Mouse (Mus musculus) adrenal gland, postnatal 14 days (tissue): Measurements from ENCODE around the gene Tmem184b. TPM values are rescaled to one million over a fixed set of nuclear protein-coding genes. Genes with fewer than 3 reads are reported as not detected.

Experiments
- DNase-seq: peaks from one replicate; pipeline ENCODE4 v3.0.0; 2021; ENCODE audit warnings: mixed read lengths
- total RNA-seq: library from RNA; stranded (reverse); gene quantifications from 2 replicates; pipeline ENCODE4 v1.2.3, GENCODE M21; 2021

Tmem184b gene
- total RNA-seq, 1 experiment from 2014 or later: 45.2 TPM

DNA sequence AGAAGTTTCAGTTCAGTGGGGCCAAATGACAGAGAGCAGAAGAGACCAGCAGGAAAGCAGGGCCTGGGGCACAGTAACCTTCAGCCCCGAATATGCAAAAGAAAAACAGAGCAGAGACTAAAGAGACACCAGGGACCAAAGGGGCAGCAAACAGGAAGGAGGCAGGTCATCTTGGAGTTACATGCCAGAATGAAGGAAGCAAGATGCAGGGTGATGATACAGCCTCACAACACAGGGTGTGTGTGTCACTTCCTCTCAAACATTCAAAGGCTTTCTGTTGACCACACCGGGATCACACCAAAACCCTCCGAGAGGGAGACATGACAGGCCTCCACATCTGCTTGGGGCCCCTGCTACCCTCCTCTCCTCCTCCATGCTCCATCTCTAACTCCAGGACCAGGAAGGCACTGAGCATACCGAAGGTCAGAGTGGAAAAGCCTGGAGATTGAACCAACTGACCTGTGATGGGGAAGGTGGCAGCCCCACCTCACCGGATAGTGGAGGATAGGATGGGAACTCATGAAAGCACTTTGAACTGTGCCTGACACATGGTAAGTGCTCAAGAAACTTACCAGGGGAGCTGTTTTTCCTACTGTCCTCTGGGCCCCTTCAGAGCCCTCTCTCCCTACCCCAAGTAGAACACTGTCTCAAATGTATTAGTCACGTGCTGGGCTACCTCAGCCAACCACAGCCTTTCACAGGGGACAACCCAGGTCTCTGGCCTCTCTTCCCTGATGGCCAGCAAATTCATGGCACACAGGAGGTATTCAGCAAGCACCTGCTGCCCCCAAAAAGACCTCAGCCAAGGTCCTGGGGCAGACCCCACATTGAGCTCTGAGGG, 3.0 kb downstream of the Tmem184b start:
- DNase-seq: no peak

DNA sequence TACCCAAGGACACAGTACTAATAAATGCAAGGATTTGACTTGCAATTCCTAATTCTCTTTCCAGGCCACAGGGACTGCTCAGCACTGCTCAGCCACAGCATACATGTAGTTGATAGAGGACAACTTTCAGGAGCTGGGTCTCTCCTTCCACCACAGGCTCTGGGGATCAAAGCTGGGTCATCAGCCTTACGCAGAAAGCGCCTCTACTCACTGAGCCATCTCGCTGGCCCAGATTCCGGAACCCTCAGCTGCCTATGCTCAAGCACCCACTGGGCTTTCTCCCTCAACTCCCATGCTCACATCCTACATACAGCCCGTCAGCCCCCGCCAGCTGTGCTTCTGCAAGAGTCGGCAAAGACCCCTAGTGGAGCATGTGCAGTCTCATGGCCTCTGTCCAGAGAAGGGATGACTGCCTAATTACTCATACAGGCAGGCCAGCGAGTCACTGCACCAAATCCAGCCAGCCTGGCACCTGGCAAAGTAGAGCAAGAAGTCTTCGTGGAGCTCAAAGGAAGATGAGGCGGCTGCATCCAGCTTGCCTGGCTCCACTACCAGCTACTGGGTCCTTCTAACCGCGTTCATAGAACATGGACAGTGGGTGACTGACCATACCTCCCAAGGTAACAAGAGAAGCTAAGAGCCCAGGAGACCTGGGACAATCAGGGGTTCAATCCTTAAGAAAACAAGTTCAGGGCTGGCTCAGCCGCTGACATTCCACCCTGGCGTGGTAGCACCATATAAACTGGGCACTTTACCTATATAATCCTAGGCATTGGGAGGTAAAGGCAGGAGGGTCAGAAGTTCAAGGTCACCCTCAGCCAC, 3.9 kb downstream of the Tmem184b start:
- DNase-seq: no peak

- peak; percentile 61 for DNase-seq
Measured at GRCm38 (mm10) chr15:79396736-79397135, 6.6 kb downstream of the Tmem184b start.

- DNase-seq: no peak
Measured at GRCm38 (mm10) chr15:79395281-79395680, 8.1 kb downstream of the Tmem184b start.

DNA sequence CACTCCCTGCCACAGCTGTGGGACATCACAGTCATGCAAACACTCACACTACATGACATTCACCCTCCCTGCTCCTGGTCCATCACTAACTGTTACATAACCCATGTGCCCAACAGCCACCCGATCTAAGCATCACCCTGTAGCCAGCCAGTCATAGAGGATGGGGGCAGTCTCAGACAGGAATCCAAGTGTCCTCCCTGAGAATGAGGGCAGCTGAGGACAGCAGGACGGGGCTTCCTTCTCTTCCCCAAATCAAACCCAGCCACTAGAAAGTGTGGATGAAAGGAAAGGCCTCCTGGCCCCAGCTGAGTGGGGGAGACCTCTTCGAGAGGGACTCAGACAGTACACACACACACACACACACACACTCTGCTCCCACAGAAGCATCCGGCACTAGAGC, 8.5 kb downstream of the Tmem184b start:
- DNase-seq: no peak

DNA sequence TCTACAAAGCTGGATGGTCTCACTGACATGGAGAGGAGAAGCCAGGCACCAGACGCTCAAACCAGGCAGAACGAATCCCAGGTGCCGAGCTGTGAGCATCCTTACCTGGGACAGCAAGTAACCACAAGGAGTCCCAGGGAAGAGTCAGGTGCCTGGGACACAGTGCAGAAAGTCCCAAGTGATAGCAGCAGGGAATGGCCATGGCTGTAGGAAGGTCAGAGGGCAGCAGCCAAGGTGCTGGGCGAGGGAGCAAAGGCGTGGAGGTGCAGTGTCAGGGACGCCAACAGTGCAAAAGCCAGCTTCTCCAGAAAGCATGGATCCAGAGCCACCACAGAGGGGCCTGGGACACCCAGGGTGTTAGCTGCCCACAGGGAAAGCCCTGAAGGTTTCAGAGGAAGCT, 10.3 kb downstream of the Tmem184b start:
- DNase-seq: no peak

- DNase-seq: no peak
Measured at GRCm38 (mm10) chr15:79392527-79392926, 10.8 kb downstream of the Tmem184b start.

- peak; percentile 79 for DNase-seq
Measured at GRCm38 (mm10) chr15:79391447-79392093, 11.8 kb downstream of the Tmem184b start.

DNA sequence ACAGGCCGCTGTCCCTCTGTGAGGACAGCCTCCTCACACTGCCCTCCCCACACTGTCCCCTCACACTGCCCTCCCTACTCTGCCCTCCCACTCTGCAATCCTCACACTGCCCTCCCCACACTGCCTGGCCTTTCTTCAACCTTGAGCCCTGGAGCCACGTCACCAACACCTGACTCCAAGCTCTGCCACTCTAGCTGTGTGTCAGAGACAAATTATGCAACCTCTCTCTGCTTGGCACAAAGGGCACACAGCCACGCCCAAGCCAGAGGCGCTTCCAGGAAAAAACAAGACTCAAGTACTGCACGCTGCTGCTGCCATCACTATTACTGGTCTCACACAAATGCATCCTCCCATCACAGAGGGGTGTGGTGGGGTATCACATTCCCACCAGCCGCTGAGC, 12.9 kb downstream of the Tmem184b start:
- peak; percentile 86 for DNase-seq

DNA sequence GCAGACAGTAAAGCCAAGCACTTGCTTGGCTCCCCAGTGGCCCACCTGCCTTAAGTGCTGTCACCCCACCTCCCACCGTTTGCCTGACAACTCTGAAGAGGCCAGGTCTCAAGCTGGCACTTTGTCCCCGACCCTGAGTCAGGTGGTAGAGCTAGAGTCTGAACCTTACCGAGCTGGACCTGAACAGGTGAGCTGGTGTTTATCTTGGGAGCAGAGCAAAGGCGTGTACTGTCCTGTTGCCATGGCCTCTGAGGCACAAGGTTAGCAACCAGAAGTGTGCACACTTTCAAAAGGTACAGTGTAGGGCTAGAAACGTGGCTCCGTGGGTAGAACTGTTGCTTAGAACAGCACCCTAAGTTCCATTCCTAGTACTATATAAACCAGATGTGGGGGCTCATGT, 15.2 kb downstream of the Tmem184b start:
- DNase-seq: no peak

DNA sequence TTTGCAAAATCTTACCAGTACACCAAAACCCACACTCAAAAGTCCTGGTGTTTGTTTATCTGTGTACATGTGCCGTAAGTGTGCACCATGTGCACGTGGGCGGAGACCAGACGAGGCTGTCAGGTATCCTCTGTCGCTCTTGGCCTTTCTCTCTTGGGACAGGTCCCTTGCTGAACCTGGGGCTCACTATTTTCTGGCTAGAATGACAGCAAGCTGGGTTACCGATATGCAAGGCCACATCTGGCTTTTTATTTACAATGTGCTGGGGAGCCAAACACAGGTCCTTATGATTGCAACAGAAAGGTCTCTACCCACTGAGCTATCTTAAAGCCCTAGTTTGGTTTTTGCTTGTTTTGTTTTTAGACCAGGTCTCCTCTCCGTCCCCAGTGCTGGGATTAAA, 15.8 kb downstream of the Tmem184b start:
- no peak for DNase-seq

GRCm38 (mm10) chr15:79387081-79387480, 16.3 kb downstream of the Tmem184b start:
- DNase-seq: no peak

DNA sequence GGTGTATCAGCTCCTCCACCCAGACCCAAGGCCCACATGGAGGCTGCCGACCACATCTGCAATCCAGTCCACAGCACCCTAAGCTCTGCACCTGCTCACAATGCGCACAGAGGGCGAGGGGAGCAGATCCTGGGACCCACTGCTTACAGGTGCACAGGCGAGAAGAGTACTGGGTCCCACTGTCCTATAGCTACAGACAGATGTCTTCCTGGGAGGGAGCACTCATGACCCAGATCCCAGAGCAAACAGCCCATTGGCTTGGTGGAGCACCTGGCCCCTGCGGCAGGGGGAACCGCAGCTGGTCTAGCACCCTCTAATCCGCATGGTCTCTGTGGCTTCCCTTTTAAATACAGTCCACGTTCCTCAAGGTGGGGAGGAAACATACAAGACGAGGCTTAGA, 21.7 kb downstream of the Tmem184b start:
- DNase-seq: no peak

DNA sequence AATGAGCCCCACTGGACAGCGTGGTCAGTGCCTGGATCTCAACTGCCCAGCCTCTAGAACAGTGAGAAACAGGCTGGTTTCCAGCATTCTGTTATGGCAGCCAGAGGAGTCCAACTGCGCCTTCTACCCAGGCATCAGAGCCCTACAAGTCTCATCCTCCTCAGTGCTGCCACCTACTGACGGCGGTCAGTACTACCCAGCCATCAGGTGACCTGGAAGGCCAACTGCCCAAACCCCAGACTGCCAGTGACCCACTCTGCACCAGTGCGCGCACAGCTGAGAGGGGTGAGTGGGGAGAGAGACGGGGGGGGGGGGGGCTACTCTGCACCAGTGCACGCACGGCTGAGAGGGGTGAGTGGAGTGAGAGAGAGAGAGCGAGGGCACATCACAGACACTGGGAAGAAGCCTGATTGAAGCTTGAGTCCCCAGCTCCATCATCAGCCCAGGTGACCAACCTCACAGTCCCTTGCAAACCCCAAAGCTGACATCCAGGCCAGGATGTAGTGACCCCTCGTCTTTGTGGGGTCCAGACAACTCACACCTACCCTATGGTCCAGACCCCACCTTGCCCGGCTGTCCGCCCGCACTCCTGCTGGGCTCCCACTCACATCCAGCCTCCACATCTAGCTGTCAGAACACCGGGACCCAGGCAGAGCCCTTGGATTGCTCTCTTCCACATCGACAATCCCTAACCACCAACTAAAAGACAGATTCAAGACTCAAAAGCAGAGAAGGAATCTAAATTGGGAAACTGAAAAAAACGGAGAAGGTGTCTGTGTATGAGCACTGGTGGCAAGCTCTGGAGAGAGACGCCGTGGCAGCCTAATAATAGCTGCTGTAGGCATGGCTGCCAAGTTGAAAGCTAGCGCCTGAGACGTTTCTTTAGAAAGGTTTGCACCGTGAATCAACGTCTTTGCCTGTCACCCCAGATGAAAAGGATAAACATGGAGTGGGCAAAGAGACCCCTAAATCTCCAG, 22.6 kb downstream of the Tmem184b start:
- peak; percentile 86 for DNase-seq

- DNase-seq: no peak
Measured at GRCm38 (mm10) chr15:79379658-79380057, 23.7 kb downstream of the Tmem184b start.

DNA sequence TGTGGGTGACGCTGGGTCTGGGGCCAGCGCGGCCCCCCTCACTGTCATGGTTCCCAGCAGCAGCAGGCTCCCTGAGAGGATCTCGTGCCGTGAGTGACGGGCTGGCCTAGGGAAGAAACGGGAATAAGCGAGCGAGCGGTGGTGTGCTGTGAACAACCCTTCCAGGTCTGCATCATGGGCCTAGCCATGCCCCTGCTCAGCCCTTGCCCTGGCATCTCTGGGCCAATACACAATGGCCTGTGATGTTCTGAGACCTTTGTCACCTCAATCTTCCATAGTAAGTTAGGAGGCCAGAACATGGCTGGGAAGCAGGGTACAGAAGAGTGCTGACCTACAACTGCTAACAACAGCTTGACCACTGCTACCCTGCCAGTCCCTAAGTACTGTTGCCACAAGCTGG, 24.8 kb downstream of the Tmem184b start:
- no peak for DNase-seq

DNA sequence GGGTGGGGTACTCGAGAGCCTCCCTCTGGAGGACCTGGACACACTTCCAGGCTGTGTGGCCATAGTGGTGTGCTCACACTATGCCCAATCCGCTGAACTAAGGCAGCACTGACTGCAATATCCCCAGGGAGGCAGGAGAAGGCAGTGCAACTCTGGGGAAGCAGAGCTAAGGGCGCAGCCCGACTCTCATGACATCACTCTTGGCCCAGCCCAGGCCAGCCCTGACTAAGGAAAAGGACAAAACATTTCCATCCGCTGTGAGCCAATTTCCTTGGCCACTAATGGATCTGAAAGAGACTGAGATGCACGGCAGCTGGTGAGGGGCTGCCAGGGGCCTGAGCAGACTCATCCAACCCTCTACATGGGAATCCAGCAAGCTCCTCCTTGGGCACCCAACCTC, 25.7 kb downstream of the Tmem184b start:
- DNase-seq: peak; percentile 83

- DNase-seq: no peak
Measured at GRCm38 (mm10) chr15:79374760-79375159, 28.6 kb downstream of the Tmem184b start.

GRCm38 (mm10) chr15:79370281-79370843, 33.0 kb downstream of the Tmem184b start:
- DNase-seq: no peak

DNA sequence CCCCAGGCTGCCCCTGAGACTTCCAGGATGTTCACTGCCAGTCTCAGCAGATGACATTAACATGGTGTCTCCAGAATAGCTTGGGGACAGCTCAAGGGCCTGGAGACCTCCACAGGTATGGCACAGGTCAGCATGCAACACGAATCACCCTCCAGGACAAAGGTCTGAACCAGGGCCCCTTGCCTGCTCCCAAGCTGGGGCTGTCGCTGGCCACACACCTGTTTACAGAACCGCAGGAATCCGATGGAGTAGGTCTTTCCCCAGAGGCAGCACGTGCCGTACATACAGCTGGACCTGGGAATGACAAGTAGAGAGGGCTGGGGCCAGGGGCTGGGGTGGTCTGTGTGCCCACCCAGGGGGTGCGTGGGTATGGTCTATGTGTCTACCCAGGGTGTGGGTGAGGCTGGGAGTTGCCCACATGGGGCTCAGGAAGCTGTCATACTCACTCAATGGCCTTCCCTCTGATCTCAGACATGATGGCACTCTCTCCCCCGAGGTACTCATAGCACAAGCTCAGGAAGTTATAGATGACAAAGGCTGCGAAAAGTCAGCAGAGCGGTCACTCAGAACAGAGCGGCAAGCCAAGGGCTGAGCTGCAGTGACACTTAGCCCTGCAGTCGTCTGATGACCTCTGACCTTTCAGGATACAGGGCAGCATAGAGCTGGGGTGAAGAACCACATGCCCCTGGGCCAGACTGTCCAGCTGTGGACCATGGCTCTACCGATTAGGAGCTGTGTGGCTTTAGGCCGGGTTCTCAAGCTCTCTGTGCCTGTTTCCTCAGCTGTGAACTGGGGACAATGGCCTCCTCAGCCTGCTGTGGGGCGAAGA, 33.7 kb downstream of the Tmem184b start:
- DNase-seq: no peak
